Mouse (Mus musculus) kidney, postnatal 36 days (tissue): ENCODE results near the gene Cfd.

Experiments
- DNase-seq, 2 experiments: peaks; one replicate each; pipeline ENCODE4 v3.0.0; 2021 to 2022; ENCODE audit warnings: mixed read lengths in 2 of 2

The Cfd gene

DNA sequence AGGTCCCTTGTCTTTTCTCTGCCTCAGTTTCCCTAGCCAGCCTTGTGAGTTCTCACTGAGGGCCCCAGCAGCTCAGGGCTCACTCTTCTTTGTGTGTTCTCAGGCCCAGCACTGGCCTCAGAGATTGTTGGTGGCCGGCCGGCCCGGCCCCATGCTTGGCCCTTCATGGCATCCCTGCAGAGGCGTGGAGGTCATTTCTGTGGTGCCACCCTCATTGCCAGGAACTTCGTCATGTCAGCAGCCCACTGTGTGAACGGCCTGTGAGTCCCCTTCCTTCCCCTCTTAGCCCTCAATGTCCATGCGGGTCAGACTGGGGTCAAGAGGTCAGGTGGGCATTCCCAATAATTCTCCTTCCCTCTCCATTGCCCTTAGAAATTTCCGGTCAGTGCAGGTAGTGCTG, 4.0 kb upstream of the Cfd start:
- DNase-seq = no peak

GRCm38 (mm10) chr10:79889386-79889785, 1.3 kb upstream of the Cfd start:
- DNase-seq = peak; percentile 69 to 81

- DNase-seq = peak; percentile 77 to 91
Observed at GRCm38 (mm10) chr10:79892451-79893118, 1.9 kb downstream of the Cfd start.

DNA sequence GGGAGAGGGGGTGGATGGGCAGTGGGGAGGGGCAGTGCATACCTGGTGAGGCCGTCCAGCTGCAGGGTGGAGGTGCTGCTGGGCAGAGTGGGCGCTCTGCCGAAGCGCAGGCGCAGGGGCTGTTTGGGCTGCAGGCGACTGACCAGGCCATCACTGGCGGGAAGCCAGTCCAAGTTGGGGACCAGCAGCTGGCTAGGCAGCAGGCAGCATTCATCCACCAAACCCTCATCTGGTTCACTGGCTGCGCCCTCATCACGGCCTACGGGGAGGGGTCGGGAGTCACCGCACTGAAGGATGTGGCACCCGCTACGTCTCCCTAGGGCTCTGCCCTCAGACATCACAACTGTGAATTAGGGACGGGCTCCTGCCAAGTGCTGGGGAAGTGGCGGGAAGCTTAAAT, 5.7 kb downstream of the Cfd start:
- DNase-seq = no peak

DNA sequence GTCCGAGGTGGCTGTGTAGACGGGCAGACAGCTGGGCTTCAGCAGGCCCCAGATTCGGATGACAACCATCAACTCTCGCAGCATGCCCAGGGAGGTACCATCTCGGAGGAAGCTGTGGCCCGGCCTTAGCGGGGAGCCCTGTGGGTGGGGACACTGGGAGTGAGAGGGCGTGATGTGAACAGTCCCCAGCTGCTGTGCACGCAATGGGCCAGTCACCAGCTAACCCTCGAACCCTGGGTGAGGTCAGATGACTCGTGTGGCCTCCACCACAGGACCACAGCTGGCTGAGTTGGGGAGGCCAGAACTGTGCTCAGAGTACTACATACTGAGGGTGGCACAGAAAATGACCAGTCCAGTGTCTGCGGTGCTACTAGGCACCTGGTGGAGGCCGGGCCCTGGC, 6.2 kb downstream of the Cfd start:
- no peak for DNase-seq

DNA sequence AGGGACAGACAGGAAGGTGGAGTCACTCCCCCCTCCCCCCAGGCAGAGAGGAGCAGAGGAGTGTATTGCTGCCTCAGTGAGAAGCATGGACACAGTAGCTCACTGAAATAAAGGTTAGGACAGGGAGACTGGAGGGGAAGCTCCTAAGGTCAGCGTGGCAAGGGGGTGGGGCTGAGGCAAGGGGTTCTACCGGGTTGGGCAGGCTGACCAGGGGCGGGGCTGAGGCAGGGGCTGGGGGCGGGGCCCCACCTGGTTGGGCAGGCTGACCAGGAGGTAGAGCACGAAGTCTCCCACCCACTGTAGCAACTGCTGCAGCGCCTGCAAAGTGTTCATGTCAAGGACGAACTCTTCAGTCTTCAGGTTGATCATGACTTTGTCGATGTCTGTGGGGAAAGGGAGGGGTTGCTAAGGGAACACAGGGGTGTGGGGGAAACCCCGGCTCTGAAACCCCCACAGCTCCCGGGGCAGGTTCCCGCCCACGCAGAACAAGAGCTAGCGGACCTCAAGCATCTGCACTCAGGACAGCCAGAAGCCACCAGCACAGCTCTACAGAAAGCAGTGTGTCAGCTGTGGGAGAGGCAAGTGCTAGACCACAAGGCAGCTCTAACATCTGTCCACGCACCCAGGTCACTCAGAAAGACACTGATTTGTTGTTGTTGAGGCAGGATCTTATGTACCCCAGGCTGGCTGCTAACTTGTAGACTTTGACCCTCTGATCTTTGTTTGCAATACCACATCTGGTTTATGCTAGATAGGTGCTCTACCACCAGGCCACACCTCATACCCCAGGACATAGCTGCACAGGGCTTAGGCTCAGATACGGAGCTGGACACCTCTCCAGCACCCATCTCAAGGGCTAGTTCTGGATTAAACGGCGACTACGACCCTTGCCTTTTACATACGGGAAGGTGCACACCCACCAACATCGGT, 6.9 kb downstream of the Cfd start:
- DNase-seq = peak; percentile 51 to 65

DNA sequence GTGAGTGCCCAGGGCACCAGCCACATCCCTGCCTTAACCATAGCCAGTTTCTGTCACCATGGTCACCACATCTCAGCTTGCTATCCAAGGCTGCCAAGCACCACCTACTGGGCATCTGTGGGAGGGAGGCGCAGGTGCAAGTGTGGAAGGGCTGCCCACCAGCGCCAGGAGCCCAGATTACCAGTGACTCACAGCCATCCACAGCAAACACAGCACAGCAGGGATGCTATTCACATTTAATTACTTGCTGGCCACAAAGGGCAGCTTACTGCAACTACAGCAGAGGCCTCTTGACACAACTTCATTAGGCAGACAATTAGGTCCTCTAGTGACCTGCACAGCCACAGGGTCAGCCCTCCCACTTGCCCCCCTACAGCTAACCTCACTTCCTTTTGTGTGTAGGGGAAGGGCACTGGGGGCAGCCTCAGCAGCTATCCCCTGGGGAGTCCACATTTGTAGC, 10.3 kb downstream of the Cfd start:
- DNase-seq = no peak

GRCm38 (mm10) chr10:79906712-79907111, 16.1 kb downstream of the Cfd start:
- DNase-seq = no peak

DNA sequence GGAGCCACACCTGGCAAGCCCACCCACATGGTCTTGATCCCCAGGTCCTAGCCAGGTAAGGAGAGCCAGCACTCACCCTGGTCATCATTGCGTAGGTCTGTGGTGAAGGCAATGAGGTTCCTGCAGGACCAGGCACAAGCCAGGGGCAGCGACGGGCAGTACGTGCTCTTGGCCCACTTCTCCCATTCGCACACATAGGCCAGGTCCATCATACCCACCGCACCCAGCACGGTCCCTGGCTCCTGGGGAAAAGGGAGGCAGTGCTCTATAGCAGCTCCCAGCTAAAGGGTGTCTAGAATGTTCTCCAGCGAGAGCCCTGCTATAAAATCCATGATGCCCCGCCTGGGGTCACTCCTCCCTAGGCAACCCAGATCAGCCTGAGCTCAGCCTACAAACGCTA, 16.8 kb downstream of the Cfd start:
- DNase-seq = no peak

- peak; percentile 97 to 98 for DNase-seq
Observed at GRCm38 (mm10) chr10:79908167-79909091, 17.8 kb downstream of the Cfd start, which contains the start of gene Med16. Gene Med16 (minus strand): TSS chr10:79908923.

- peak in 1 of 2 experiments; percentile 41 for DNase-seq
Observed at GRCm38 (mm10) chr10:79909092-79909922, 18.7 kb downstream of the Cfd start.

GRCm38 (mm10) chr10:79910556-79910955, 19.9 kb downstream of the Cfd start, which contains the start of gene Gm26602:
Gene Gm26602 (plus strand): TSS chr10:79910856.
- no peak for DNase-seq

- DNase-seq = peak in 1 of 2 experiments; percentile 61
Observed at GRCm38 (mm10) chr10:79912412-79912811, 21.8 kb downstream of the Cfd start.

- DNase-seq = no peak
Observed at GRCm38 (mm10) chr10:79914131-79914947, 23.7 kb downstream of the Cfd start.

DNA sequence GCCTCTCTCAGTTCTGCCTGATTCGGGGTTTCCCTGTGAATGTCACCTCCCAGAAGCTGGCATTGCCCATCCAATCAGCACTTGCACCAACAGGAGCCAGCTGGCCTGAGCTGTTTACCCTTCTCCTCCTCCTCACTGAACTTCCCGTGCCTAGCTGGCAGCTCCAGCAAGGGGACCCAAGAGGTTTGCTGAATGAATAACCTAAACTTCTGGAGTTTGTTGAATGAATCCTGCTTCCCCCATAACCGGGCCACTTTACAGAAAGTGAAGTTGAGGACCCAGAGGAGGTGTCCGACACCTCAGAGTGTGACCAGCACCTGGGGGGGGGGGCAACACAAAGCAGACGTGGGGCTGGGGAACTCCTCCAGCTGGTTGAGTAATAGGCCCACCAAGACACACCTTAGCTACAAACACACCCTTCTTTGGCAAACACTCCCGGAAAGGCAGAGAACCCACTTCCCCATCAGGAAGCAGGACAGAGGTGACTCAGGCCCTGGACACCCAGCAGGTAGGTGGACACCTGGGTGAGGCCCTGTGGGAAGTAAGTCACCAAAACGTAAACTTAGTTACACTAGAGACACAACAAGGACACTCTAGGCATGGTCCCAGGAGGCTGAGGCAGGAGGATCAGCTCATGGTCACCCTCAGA, 24.4 kb downstream of the Cfd start:
- DNase-seq = no peak

DNA sequence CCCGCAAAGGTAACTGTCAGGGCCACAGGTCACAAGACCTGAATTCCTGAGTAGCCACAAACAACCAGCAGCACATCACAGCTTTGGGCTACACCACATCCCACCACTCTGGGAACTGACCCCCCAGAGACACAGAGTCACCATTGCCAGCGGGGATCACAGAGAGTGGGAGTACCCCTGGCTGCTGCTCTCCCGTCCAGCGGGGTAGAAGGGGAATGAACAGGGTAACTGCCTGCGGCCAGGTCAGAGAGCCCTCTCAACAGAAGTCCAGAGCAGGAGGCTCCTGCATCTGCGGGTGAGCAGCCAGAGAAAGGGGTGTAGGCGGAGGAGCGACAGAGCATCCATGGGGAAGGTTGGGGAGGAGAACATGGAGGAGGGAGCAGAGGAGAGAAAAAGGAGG, 25.4 kb downstream of the Cfd start:
- no peak for DNase-seq

- peak; percentile 88 to 96 for DNase-seq
Observed at GRCm38 (mm10) chr10:79916808-79917531, 26.3 kb downstream of the Cfd start, which contains the start of gene Kiss1r. Gene Kiss1r (plus strand): TSS chr10:79916971.

DNA sequence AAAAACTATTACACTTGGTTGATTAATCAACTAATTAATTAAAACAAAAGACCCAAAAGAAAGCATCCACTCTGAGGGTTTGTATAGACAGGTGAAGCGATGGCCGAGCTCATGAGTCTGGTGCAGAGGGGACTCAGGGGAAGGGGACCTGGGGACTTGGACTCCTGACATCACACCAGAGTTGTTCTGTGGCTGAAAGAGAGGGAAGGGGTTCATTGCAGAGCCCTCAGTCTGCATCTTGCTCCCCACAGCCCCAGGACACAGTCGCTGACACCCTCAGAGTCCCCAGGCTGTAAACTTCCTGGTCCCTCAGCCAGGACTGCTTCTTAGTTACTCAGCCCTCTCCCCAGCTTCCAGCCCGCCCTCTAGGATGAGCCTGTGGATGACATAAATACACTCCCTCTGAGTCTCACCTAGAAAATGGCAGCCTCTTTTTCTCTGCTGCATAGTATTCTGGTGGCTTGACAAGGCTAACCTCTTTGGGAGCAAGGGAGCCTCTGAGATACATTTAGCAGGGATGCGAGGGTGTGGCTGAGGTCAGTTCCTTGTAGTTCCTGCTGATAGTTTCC, 27.0 kb downstream of the Cfd start:
- DNase-seq = no peak
